Mouse (Mus musculus) embryonic fibroblast, embryonic 13.5 days (primary cell): Measurements from ENCODE around the gene E130114P18Rik.

ENCODE experiments used
- CTCF ChIP-seq: IDR thresholded peaks from 2 replicates; pipeline ENCODE4 v1.5.1; 2011; ENCODE audit warnings: mild to moderate bottlenecking, control low read depth, low read length, moderate library complexity, borderline replicate concordance; ENCODE audit not compliant: insufficient read depth
- POLR2A ChIP-seq: IDR thresholded peaks from 2 replicates; pipeline ENCODE4 v1.6.1; 2011; ENCODE audit warnings: low read depth, mild to moderate bottlenecking, control low read depth, low read length, moderate library complexity

DNA sequence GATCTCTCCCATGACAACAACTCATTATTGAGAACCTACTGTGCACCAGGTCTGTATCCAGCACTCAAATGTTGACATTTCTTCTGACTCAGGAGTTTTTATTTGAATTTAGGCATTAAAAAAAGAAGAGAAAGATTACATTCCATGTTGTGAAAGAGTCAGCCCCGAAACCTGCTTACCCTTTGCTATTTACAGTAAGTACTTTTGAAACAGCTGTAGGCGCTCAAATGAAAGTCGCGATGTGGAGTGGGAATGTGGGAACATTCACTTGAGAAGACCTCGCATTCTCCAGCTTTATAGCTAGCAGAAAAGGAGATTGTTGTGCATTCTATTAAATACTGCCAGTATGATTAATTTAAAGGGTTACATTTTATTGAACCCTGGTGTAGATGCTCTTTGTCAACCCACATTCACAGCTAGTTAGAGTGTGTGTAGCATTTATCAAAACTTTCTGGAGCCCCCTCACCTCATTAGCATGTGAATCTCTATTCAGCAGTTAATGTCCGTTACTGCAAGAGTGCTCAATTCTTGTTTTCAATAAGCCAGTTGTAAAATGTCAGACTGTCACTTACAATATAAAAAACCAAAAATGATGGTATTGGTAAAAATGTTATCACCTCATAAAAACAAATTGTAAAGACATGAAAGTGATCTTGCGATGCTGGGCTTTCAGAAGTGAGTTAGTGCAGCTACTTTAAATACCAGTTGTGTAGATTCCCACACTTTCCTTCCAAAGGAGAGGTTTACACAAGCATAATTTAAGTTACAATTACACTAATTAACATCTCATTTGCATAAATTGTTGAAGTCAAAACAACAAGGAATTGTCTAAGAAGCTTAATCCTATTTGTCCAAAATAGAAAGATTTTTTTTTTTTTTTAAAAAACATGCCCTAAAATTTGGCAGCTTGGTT is 28.3 kb upstream of the E130114P18Rik start:
- no peak for TF ChIP-seq CTCF
- TF ChIP-seq POLR2A: no peak
